Mouse (Mus musculus) MEL (cell line): Measurements from ENCODE around the gene Kcnip1. TPM values are rescaled to one million over a fixed set of nuclear protein-coding genes. Genes with fewer than 3 reads are reported as not detected.
A peak's percentile ranks its signal among the peaks of the same experiment; 100 is the strongest.

Experiments used
- DNase-seq: peaks from one replicate; pipeline ENCODE4 v3.0.0; 2011; ENCODE audit warnings: low read depth, low spot score
- H3K27ac ChIP-seq: 2 replicates; pipeline ENCODE4 v1.5.1; 2012; ENCODE audit warnings: low read depth, mild to moderate bottlenecking, control low read depth, low read length, moderate library complexity; ENCODE audit not compliant: control insufficient read depth
- H3K27me3 ChIP-seq, 2 experiments: fragments of 150-350 bp in 1 of 2; sonication (generic) in 1 of 2; 2 replicates each; pipeline ENCODE4 v1.6.1; 2012; ENCODE audit warnings: low read length in 2 of 2, mild to moderate bottlenecking in 2 of 2, improper control_type of control experiment in 1 of 2, moderate library complexity in 1 of 2; ENCODE audit not compliant: insufficient read depth in 2 of 2, control insufficient read depth in 1 of 2
- H3K36me3 ChIP-seq, 2 experiments: 2 replicates each; pipeline ENCODE4 v1.6.1; 2012 to 2014; ENCODE audit warnings: low read length in 2 of 2, improper control_type of control experiment in 1 of 2, inconsistent platforms in 1 of 2, mild to moderate bottlenecking in 1 of 2; ENCODE audit not compliant: insufficient read depth in 2 of 2, control insufficient read depth in 1 of 2
- H3K4me1 ChIP-seq, 2 experiments: fragments of 150-350 bp in 1 of 2; sonication (generic) in 1 of 2; 2 replicates each; pipeline ENCODE4 v1.6.1; 2012; ENCODE audit warnings: low read length in 2 of 2, improper control_type of control experiment in 1 of 2, mild to moderate bottlenecking in 1 of 2; ENCODE audit not compliant: insufficient read depth in 2 of 2, control insufficient read depth in 1 of 2
- H3K4me3 ChIP-seq, 2 experiments: fragments of 150-350 bp in 1 of 2; sonication (generic) in 1 of 2; 2 replicates each; pipeline ENCODE4 v1.5.1; 2012; ENCODE audit warnings: low read depth in 2 of 2, low read length in 2 of 2, mild to moderate bottlenecking in 2 of 2, moderate library complexity in 2 of 2, control low read depth in 1 of 2, improper control_type of control experiment in 1 of 2; ENCODE audit not compliant: control insufficient read depth in 1 of 2, insufficient read depth in 1 of 2
- H3K79me2 ChIP-seq: 2 replicates; pipeline ENCODE4 v1.6.1; 2012; ENCODE audit warnings: mild to moderate bottlenecking, low read length, moderate library complexity; ENCODE audit not compliant: control insufficient read depth, poor library complexity, insufficient read depth
- H3K9ac ChIP-seq: 2 replicates; pipeline ENCODE4 v1.6.1; 2012; ENCODE audit warnings: low read depth, mild to moderate bottlenecking, control low read depth, low read length, moderate library complexity; ENCODE audit not compliant: control insufficient read depth, poor library complexity, severe bottlenecking
- H3K9me3 ChIP-seq: fragments of 150-350 bp; sonication (generic); replicated peaks from 2 replicates; pipeline ENCODE4 v1.6.1; 2012; ENCODE audit warnings: mild to moderate bottlenecking, low read length, improper control_type of control experiment, moderate library complexity; ENCODE audit not compliant: insufficient read depth
- BHLHE40 ChIP-seq: IDR thresholded peaks from 2 replicates; pipeline ENCODE4 v1.6.1; 2012; ENCODE audit warnings: low read depth, mild to moderate bottlenecking, inconsistent platforms, low read length, improper control_type of control experiment, borderline replicate concordance
- CHD2 ChIP-seq: IDR thresholded peaks from 2 replicates; pipeline ENCODE4 v1.6.1; 2011; ENCODE audit warnings: low read length, improper control_type of control experiment
- CTCF ChIP-seq, 3 experiments: IDR thresholded peaks in 2 of 3; conservative IDR thresholded peaks in 1 of 3; 2 replicates each; pipeline ENCODE4 v1.5.1; 2011 to 2012; ENCODE audit warnings: low read length in 3 of 3, low read depth in 2 of 3, mild to moderate bottlenecking in 2 of 3, improper control_type of control experiment in 1 of 3, inconsistent platforms in 1 of 3, mixed read lengths in 1 of 3, moderate library complexity in 1 of 3; ENCODE audit not compliant: control insufficient read depth in 1 of 3, insufficient read depth in 1 of 3, poor library complexity in 1 of 3, severe bottlenecking in 1 of 3
- E2F4 ChIP-seq: IDR thresholded peaks from 2 replicates; pipeline ENCODE4 v1.6.1; 2011; ENCODE audit warnings: low read depth, low read length, improper control_type of control experiment, borderline replicate concordance
- EP300 ChIP-seq, 2 experiments: IDR thresholded peaks; 2 replicates each; pipeline ENCODE4 v1.6.1; 2011; ENCODE audit warnings: improper control_type of control experiment in 2 of 2, low read length in 2 of 2, low read depth in 1 of 2, mild to moderate bottlenecking in 1 of 2
- GATA1 ChIP-seq: IDR thresholded peaks from 2 replicates; pipeline ENCODE4 v1.6.1; 2011; ENCODE audit warnings: low read depth, low read length, improper control_type of control experiment
- JUND ChIP-seq: IDR thresholded peaks from 2 replicates; pipeline ENCODE4 v1.6.1; 2011; ENCODE audit warnings: low read depth, mild to moderate bottlenecking, improper control_type of control experiment, low read length
- MAX ChIP-seq: IDR thresholded peaks from 2 replicates; pipeline ENCODE4 v1.6.1; 2011; ENCODE audit warnings: low read length, improper control_type of control experiment
- MEF2A ChIP-seq: IDR thresholded peaks from 2 replicates; pipeline ENCODE4 v1.6.1; 2014; ENCODE audit warnings: low read depth, mild to moderate bottlenecking, inconsistent platforms, low read length, improper control_type of control experiment; ENCODE audit not compliant: poor library complexity, insufficient replicate concordance, severe bottlenecking; ENCODE audit errors: extremely low read depth
- MXI1 ChIP-seq: IDR thresholded peaks from 2 replicates; pipeline ENCODE4 v1.6.1; 2011; ENCODE audit warnings: mild to moderate bottlenecking, low read depth, low read length, improper control_type of control experiment
- MYB ChIP-seq: IDR thresholded peaks from 2 replicates; pipeline ENCODE4 v1.6.1; 2011; ENCODE audit warnings: mild to moderate bottlenecking, low read depth, low read length, improper control_type of control experiment
- NELFE ChIP-seq: IDR thresholded peaks from 2 replicates; pipeline ENCODE4 v1.6.1; 2011; ENCODE audit warnings: low read depth, low read length, improper control_type of control experiment
- NRF1 ChIP-seq: IDR thresholded peaks from 2 replicates; pipeline ENCODE4 v1.6.1; 2014; ENCODE audit warnings: low read depth, mild to moderate bottlenecking, inconsistent platforms, low read length, improper control_type of control experiment, moderate library complexity; ENCODE audit not compliant: poor library complexity, insufficient read depth, severe bottlenecking
- POLR2AphosphoS2 ChIP-seq: IDR thresholded peaks from 2 replicates; pipeline ENCODE4 v1.6.1; 2011; ENCODE audit warnings: low read length, improper control_type of control experiment
- RAD21 ChIP-seq: IDR thresholded peaks from 2 replicates; pipeline ENCODE4 v1.6.1; 2011; ENCODE audit warnings: mild to moderate bottlenecking, low read depth, low read length, improper control_type of control experiment
- RCOR1 ChIP-seq: IDR thresholded peaks from 2 replicates; pipeline ENCODE4 v1.6.1; 2012; ENCODE audit warnings: low read depth, mild to moderate bottlenecking, inconsistent platforms, low read length, improper control_type of control experiment
- SIN3A ChIP-seq: IDR thresholded peaks from 2 replicates; pipeline ENCODE4 v1.6.1; 2012; ENCODE audit warnings: low read length, improper control_type of control experiment, inconsistent platforms
- SMC3 ChIP-seq: IDR thresholded peaks from 2 replicates; pipeline ENCODE4 v1.6.1; 2011; ENCODE audit warnings: low read depth, low read length, improper control_type of control experiment
- TBP ChIP-seq: IDR thresholded peaks from 2 replicates; pipeline ENCODE4 v1.8.0; 2011; ENCODE audit warnings: low read depth, low read length, improper control_type of control experiment
- USF1 ChIP-seq: IDR thresholded peaks from 2 replicates; pipeline ENCODE4 v1.6.1; 2014; ENCODE audit warnings: low read depth, mild to moderate bottlenecking, inconsistent platforms, low read length, improper control_type of control experiment, moderate library complexity
- USF2 ChIP-seq, 2 experiments: IDR thresholded peaks; 2 replicates each; pipeline ENCODE4 v1.6.1; 2011 to 2012; ENCODE audit warnings: improper control_type of control experiment in 2 of 2, low read length in 2 of 2, borderline replicate concordance in 1 of 2, inconsistent platforms in 1 of 2, low read depth in 1 of 2, mild to moderate bottlenecking in 1 of 2; ENCODE audit not compliant: insufficient read depth in 1 of 2
- polyA plus RNA-seq, 2 experiments: library from polyadenylated mRNA; stranded (reverse) in 1 of 2; unstranded in 1 of 2; fragments of >175 nt in 1 of 2; fragments of >200 nt in 1 of 2; gene quantifications; 2 replicates each; pipeline versions ENCODE4 v1.2.1 to v1.2.4; 2012; ENCODE audit warnings: low replicate concordance in 2 of 2, low read depth in 1 of 2; ENCODE audit not compliant: insufficient read length in 2 of 2, insufficient read depth in 1 of 2, missing spikeins in 1 of 2
- total RNA-seq: library from RNA; depleted of rRNA; stranded (reverse); fragments of 300-350 nt; gene quantifications from 2 replicates; pipeline ENCODE4 v1.2.3, GENCODE M21; 2012

Kcnip1 gene
- total and polyA plus RNA-seq, 3 experiments, result 0.04 to 0.06 TPM; not detected in 1

- DNase-seq, result peak; percentile 14
- no peaks in the 10 kb centered on the region for H3K4me1 ChIP-seq
- TF ChIP-seq MXI1 (no peak), NELFE (no peak), BHLHE40 (no peak), RCOR1 (no peak), MAX (peak; percentile 44; the same call in 1 of the 2 replicates), CHD2 (no peak), MYB (no peak), SMC3 (no peak), SIN3A (no peak), E2F4 (no peak), NRF1 (no peak), CTCF (IDR thresholded peaks at IDR 0.05 in 2 of 3, conservative IDR thresholded peaks at IDR 0.05 in 1 of 3; ENCODE audit: control insufficient read depth in 1 of 3, insufficient read depth in 1 of 3, low read depth in 2 of 3, low read length in 3 of 3, poor library complexity in 1 of 3, severe bottlenecking in 1 of 3) (no peak), USF2 (IDR thresholded peaks at IDR 0.05; ENCODE audit: borderline replicate concordance in 1 of 2, insufficient read depth in 1 of 2, low read depth in 1 of 2, low read length in 2 of 2) (peak in 1 of 2 experiments; percentile 44; a peak in 1 of 4 replicates), GATA1 (no peak), JUND (no peak), USF1 (peak; percentile 79), TBP (no peak), POLR2AphosphoS2 (no peak), MEF2A (no peak), EP300 (IDR thresholded peaks at IDR 0.05; ENCODE audit: low read depth in 1 of 2, low read length in 2 of 2) (no peak)
- TF ChIP-seq, all 39 proteins: peak for 3
- Histone ChIP-seq H3K9ac (no peak overlapping the region), H3K36me3 (no peaks in the 10 kb centered on the region), H3K79me2 (no peaks in the 10 kb centered on the region), H3K9me3 (no peaks in the 10 kb centered on the region), H3K27me3 (peaks cover 9 to 18% of the 10 kb centered on the region in 2 experiments; a peak in 3 of 4 replicates), H3K27ac (no peak overlapping the region), H3K4me3 (no peak overlapping the region)
Observed at GRCm38 (mm10) chr11:33829774-33830173, 163.2 kb downstream of the Kcnip1 start.

GRCm38 (mm10) chr11:33827829-33828206 lies 165.1 kb downstream of the Kcnip1 start:
- H3K4me1 ChIP-seq, result no peaks in the 10 kb centered on the region
- TF ChIP-seq RAD21 (no peak), NRF1 (no peak)
- no peak for DNase-seq
- H3K9me3 ChIP-seq, result no peaks in the 10 kb centered on the region
- H3K27ac ChIP-seq, result no peak overlapping the region
- H3K4me3 ChIP-seq, result no peak overlapping the region
- no peaks in the 10 kb centered on the region for H3K36me3 ChIP-seq
- H3K79me2 ChIP-seq, result no peaks in the 10 kb centered on the region
- no peak overlapping the region for H3K9ac ChIP-seq
- peaks cover 10 to 12% of the 10 kb centered on the region in 2 experiments for H3K27me3 ChIP-seq
